Mouse (Mus musculus) hematopoietic stem cell, adult 5-6 weeks (primary cell): ENCODE data around the gene S1pr5. TPM values are rescaled to one million over a fixed set of nuclear protein-coding genes. Genes with fewer than 3 reads are reported as not detected.
A peak's percentile ranks its signal among the peaks of the same experiment; 100 is the strongest.

Experiments used
- ATAC-seq, 2 experiments: fragments of 125-278 bp in 1 of 2; replicated peaks in 1 of 2; 2 replicates each; pipeline ENCODE4 v1.8.0; 2016 to 2017; ENCODE audit warnings: inconsistent platforms in 2 of 2, mild to moderate bottlenecking in 2 of 2, moderate number of reproducible peaks in 2 of 2, low read depth in 1 of 2, moderate TSS enrichment in 1 of 2; ENCODE audit not compliant: low FRiP score in 2 of 2, poor library complexity in 2 of 2, severe bottlenecking in 2 of 2, insufficient read depth in 1 of 2, low TSS enrichment in 1 of 2
- total RNA-seq: library from RNA; stranded (forward); fragments of 172-1452, 232-1000 nt; gene quantifications from 2 replicates; pipeline ENCODE4 v1.2.3, GENCODE M21; 2017

S1pr5 gene
- total RNA-seq, 1 experiment from 2014 or later = 0.50 TPM

DNA sequence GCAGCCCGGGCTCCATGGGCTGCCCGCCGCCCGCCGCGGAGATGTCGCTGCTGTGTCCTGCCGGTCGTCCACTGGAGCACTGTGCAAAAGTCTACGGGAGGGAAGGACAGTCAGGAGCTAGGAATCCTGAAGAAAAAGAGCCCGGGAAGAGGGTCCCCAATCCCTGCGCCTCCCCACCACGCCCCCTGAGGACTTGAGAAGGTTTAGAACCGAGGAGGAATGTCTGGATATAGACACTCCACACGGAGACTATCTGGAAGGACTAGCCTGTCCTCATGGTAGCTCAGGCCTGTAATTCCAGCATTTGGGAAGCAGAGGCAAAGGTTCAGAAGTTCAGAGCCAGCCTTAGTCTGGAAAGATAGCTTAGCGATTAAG is 3.1 kb downstream of the S1pr5 start:
- ATAC-seq = no peak

DNA sequence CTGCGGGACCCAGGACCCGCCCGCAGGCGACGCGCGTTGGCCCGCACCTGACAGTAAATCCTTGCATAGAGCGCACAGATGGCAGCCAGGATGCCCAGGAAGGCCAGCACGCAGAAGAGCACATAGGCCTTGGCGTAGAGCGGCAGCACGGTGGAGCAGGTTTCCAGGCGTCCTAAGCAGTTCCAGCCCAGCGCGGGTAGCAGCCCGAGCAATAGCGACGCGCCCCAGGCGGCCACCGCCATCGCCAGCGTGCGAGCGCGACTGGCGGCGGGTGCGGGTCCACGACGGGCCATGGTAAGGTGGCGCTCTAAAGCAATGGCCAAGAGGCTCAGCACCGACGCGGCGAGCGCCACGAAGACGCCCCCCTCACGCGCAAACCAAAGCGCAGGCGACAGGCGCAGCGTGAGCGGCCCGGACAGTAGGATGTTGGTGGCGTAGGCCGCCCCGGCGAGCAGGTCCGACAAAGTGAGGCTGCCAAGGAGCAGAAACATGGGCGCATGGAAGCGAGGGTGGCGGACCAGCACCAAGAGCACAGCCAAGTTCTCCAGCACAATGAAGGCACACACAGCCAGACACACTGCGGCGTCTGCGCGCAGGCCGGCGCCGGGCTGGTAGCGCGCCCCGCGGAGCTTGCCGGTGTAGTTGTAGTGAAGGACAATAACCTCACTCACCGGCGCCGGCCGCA is 3.7 kb downstream of the S1pr5 start:
- peak in 1 of 2 experiments; percentile 14; a peak in 1 of 4 replicates for ATAC-seq

- ATAC-seq = no peak
Observed at GRCm38 (mm10) chr9:21243826-21244427, 4.3 kb downstream of the S1pr5 start.

GRCm38 (mm10) chr9:21241343-21241742 is 6.9 kb downstream of the S1pr5 start:
- peak; percentile 62 to 65 for ATAC-seq

GRCm38 (mm10) chr9:21239465-21239848 is 8.8 kb downstream of the S1pr5 start:
- ATAC-seq = no peak

DNA sequence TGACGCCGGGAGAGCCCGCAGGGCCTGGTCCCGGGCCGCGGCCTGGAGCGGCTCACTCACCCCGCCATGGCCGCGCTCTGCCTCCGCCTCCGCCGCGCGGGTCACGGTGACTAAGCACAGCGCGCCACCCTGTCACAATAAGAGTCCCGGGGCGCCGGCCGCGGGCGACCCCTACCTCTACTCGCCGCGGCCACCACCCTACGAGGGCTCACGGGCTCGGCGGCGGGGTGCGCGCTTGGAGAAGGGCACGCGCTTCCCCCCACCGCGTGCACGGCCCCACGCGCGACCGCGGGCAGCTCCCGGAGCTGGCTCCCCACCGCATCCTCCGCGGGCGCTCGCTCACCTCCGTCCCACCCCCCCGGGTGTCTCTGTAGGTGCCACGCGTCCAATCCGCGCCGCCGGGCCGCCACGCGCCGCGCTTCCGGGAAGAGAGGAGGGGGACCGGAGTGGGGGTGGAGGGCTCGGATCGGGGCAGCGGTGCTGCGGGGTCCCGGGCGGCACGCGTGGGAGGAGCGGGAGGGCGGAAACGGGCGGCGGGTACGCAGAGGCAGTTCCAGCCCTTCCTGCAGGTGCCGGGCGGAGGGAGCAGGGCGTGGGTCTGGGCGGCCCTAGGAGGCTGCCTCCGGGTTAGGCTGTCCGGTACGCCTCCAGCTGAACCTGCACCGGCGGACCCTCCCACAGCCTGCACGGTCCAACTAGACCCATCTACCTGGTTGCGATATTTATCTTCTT is 9.3 kb downstream of the S1pr5 start, which contains the start of gene Keap1:
Gene Keap1 (minus strand): TSS at position 629 of the 732 bp plus-strand sequence.
- peak; percentile 52 to 54; a peak in 3 of 4 replicates for ATAC-seq

DNA sequence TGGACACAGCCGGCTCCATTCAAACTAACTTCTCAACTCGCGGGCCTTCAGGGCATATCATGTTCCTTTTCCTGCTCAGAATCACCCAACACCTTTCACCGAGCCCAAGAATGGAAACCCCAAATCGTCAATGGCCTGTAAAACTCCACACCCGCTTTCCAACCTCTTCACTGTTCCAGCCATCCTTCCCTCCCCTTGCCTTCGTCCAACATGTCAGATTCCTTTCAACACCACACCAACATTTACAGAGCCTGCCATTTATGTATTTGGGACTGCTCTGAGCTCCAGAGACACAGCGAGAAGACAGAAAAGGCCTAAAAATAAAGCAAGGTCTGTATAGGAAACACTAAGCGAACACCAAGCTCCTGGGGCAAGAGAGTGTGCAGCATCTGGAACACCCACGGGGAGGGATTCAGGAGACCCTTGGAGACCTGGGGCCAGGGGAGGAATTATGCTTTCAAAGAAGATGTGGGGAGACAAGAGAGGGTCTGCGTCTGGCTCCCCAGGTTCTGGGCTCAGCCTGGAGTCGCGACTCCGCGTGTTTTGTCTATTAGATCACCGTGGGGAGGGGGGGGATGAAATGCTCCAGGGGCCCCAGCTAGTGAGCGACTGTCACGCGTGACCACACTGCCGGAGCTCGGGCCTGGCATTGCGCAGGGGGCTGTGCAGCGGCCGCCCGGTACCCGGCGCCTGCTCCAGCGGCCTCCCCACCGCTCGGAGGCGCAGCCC is 10.1 kb downstream of the S1pr5 start:
- no peak for ATAC-seq

- ATAC-seq = peak; percentile 50 to 57
Observed at GRCm38 (mm10) chr9:21237368-21238003, 10.8 kb downstream of the S1pr5 start.

- no peak for ATAC-seq
Observed at GRCm38 (mm10) chr9:21236991-21237367, 11.3 kb downstream of the S1pr5 start.

- no peak; a peak in 1 of 4 replicates for ATAC-seq
Observed at GRCm38 (mm10) chr9:21235341-21235740, 12.9 kb downstream of the S1pr5 start.

DNA sequence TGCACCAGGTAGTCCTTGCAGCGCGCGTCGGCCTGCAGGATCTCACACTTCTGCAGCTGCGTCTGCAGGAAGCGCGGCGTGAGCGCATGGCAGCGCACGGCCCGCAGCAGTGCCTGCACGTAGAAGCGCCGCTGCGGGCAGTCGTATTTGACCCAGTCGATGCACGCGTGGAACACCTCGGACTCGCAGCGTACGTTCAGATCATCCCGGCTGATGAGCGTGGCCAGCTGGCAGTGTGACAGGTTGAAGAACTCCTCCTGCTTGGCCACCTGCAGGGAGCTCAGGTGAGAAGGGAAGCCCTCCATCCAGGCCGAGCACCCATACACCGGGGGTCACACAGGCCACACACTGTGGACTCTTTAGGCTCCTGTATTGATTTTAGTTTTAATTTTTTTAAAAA is 14.4 kb downstream of the S1pr5 start:
- no peak for ATAC-seq

DNA sequence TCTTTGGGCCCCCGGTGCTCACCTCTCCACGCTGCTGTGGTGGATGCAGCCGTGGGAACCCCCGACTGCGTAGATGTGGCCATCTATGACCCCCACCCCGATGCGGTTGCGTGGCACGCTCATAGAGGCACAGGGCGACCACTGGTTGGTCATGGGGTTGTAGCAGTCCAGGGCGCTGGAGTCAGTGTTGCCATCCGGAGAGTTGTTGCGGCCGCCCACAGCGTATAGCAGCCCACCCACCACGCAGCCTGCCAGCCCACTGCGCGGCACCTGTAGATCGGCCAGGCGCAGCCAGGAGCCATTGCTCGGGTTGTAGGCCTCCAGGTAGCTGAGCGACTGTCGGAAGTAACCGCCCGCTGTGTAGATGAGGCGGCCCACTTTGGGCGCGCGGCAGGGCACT is 14.9 kb downstream of the S1pr5 start:
- ATAC-seq = no peak

GRCm38 (mm10) chr9:21232867-21233266 is 15.4 kb downstream of the S1pr5 start:
- no peak for ATAC-seq

GRCm38 (mm10) chr9:21231551-21231950 is 16.7 kb downstream of the S1pr5 start:
- no peak for ATAC-seq

GRCm38 (mm10) chr9:21227342-21227741 is 20.9 kb downstream of the S1pr5 start:
- peak; percentile 58 to 71 for ATAC-seq

DNA sequence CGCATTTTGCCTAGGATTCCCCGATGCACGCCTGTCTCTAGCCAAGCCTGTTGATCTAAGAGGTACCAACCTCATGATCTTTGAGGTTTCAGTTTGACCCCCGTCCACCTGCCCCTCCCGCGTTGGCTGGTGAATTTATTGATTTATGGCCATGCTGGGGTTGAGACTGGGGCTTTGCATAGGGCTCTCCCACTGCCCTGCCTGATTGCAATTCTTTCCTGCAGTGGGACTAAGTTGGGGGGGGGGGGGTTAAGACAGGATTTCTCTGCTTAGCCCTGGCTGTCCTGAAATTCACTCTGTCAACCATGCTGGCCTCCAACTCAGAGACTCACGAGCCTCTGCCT is 22.9 kb downstream of the S1pr5 start:
- ATAC-seq = no peak

- ATAC-seq = no peak
Observed at GRCm38 (mm10) chr9:21224576-21225414, 23.4 kb downstream of the S1pr5 start.
